In genomic region chr3:26752441-26752840, GRCm38 (mm10) we compare ENCODE assay signal across 28 mouse cellular contexts.
"Had no signal": no experiment of that assay in that cellular context is flagged by ENCODE, and none has a peak within 500 bp of the region (broad histone marks: within the 10 kb centered on the region; RNA-seq: fewer than 3 reads in every experiment).

No protein-coding gene starts in this region.

- H3K4me2 ChIP-seq: embryonic facial prominence, embryonic 12.5 days; embryonic facial prominence, embryonic 13.5 days; embryonic facial prominence, embryonic 15.5 days; forebrain, embryonic 12.5 days; forebrain, embryonic 13.5 days; forebrain, embryonic 15.5 days had no signal

- ATAC-seq: forebrain, embryonic 13.5 days; forebrain, embryonic 14.5 days; forebrain, embryonic 15.5 days; forebrain, embryonic 16.5 days; forebrain, postnatal 0 days had no signal

- DNase-seq: cerebellum, adult 2 months; cerebellum, adult 8-10 months; cerebellum, adult 9-10 months; cerebellum, adult 9-11 months; cerebellum, postnatal 10 days; cerebellum, postnatal 14 days; cerebellum, postnatal 25 days; embryo, embryonic 11 days; forebrain, postnatal 0 days; gastrocnemius, adult 2 months; gastrocnemius, postnatal 10 days; gastrocnemius, postnatal 14 days; gastrocnemius, postnatal 25 days; gastrocnemius, postnatal 36 days; heart, adult 11 months; heart, adult 18-20 months; heart, adult 2 months had no signal

- H3K4me3 ChIP-seq: embryonic facial prominence, embryonic 10.5 days; embryonic facial prominence, embryonic 12.5 days; embryonic facial prominence, embryonic 13.5 days; embryonic facial prominence, embryonic 15.5 days; erythroblast, embryonic 14.5 days; forebrain, embryonic 10.5 days; forebrain, embryonic 12.5 days; forebrain, embryonic 13.5 days; forebrain, embryonic 15.5 days; gastrocnemius, adult 2 months; heart, adult 2 months had no signal

- H3K36me3 ChIP-seq: embryonic facial prominence, embryonic 10.5 days; embryonic facial prominence, embryonic 12.5 days; embryonic facial prominence, embryonic 13.5 days; embryonic facial prominence, embryonic 15.5 days; forebrain, embryonic 10.5 days; forebrain, embryonic 12.5 days; forebrain, embryonic 15.5 days had no signal

- H3K4me1 ChIP-seq: embryonic facial prominence, embryonic 10.5 days; embryonic facial prominence, embryonic 12.5 days; embryonic facial prominence, embryonic 13.5 days; embryonic facial prominence, embryonic 15.5 days; forebrain, embryonic 10.5 days; forebrain, embryonic 12.5 days; forebrain, embryonic 13.5 days; forebrain, embryonic 15.5 days had no signal

- H3K27me3 ChIP-seq: embryonic facial prominence, embryonic 12.5 days; embryonic facial prominence, embryonic 13.5 days; embryonic facial prominence, embryonic 15.5 days; forebrain, embryonic 12.5 days; forebrain, embryonic 13.5 days; forebrain, embryonic 15.5 days had no signal

- H3K9ac ChIP-seq: embryonic facial prominence, embryonic 12.5 days; embryonic facial prominence, embryonic 13.5 days; embryonic facial prominence, embryonic 15.5 days; forebrain, embryonic 12.5 days; forebrain, embryonic 13.5 days; forebrain, embryonic 15.5 days; forebrain, postnatal 0 days had no signal

- H3K9me3 ChIP-seq: embryonic facial prominence, embryonic 10.5 days; embryonic facial prominence, embryonic 12.5 days; embryonic facial prominence, embryonic 13.5 days; embryonic facial prominence, embryonic 15.5 days; forebrain, embryonic 10.5 days; forebrain, embryonic 12.5 days; forebrain, embryonic 13.5 days; forebrain, embryonic 15.5 days had no signal

- H3K27ac ChIP-seq: embryonic facial prominence, embryonic 10.5 days; embryonic facial prominence, embryonic 12.5 days; embryonic facial prominence, embryonic 13.5 days; embryonic facial prominence, embryonic 15.5 days; forebrain, embryonic 10.5 days; forebrain, embryonic 12.5 days; forebrain, embryonic 13.5 days; forebrain, embryonic 15.5 days; gastrocnemius, adult 2 months; heart, adult 2 months had no signal
